Mouse (Mus musculus): ENCODE measurements around the gene Bcl2l11. TPM values are rescaled to one million over a fixed set of nuclear protein-coding genes. Genes with fewer than 3 reads are reported as not detected.
A peak's percentile ranks its signal among the peaks of the same experiment; 100 is the strongest.

The Bcl2l11 gene
- polyA plus RNA-seq, 1 experiment: 4.6 TPM

DNA sequence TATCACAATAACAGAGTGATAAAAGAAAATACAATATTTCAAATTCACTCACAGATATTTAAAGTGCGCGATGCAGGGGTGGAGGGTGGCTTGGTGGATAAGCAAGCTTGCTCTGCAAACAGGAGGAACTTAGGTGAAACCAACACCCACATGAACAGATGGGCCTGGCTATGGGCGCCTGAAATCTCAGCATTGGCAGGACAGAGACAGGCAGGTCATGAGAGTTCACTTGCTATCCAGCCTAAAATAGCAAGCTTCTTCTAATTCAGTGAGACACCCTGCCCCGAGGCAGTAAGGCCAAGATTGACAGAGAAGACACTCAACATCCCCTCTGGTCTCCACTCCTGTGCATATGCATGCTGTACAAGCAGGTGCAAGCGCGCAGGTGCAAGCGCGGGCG, 23.8 kb upstream of the Bcl2l11 start:
- TF ChIP-seq CTCF (IDR thresholded peaks at IDR 0.05; ENCODE audit: extremely low read depth, insufficient read depth, low read length) (no peak), POLR2A (IDR thresholded peaks at IDR 0.05; ENCODE audit: extremely low read depth, insufficient read depth, low read length) (no peak)
- Histone ChIP-seq H3K27ac (ENCODE audit: insufficient read depth, low read length) (no peak overlapping the region), H3K4me1 (ENCODE audit: control insufficient read depth, insufficient read depth, low read length) (no peaks in the 10 kb centered on the region), H3K4me3 (ENCODE audit: insufficient read depth, low read length) (no peak overlapping the region)

DNA sequence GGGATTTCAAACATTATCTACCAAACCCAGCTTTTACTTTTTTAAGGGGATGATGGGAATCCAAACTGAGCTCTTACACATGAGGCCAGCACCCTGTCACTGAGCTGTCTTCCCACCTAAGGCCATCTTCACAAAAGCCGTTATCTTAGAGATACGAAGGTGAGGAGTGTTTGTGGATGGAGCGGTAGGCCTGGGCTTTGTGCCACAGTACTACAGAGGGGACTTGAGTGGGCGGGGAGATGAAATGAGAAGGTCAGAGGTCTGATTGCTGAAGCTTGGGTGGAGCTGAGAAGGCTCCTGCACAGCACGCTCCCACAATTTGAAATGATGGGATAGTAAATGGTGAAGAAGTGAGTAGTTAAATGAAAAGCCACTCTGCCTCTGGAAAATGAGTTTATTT, 21.0 kb upstream of the Bcl2l11 start:
- H3K4me3 ChIP-seq (ENCODE audit: insufficient read depth, low read length): no peak overlapping the region
- H3K27ac ChIP-seq (ENCODE audit: insufficient read depth, low read length): no peak overlapping the region
- H3K4me1 ChIP-seq (ENCODE audit: control insufficient read depth, insufficient read depth, low read length): no peaks in the 10 kb centered on the region
- no peak for TF ChIP-seq CTCF (IDR thresholded peaks at IDR 0.05; ENCODE audit: extremely low read depth, insufficient read depth, low read length)
- no peak for TF ChIP-seq POLR2A (IDR thresholded peaks at IDR 0.05; ENCODE audit: extremely low read depth, insufficient read depth, low read length)

DNA sequence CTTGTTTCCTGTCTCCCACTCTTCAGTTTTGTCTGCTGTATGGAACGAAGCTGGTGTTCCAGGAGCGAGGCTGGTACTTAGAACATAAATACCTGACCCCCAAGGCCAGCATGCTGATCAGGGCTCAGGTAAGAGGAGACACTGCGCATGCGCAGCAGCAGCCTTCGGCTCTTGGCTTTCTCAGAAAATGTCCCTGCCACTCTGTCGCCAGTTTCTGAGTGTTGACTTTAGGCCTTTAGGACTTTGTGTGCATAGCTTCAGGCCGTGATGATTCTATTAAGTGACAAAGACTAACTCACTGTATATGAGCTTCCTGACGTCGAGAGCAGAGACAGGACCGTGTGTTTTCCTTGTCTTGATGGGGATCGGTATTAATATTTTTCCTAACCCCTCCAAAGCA, 20.2 kb upstream of the Bcl2l11 start:
- H3K4me3 ChIP-seq (ENCODE audit: insufficient read depth, low read length): no peak overlapping the region
- no peak for TF ChIP-seq POLR2A (IDR thresholded peaks at IDR 0.05; ENCODE audit: extremely low read depth, insufficient read depth, low read length)
- no peak for TF ChIP-seq CTCF (IDR thresholded peaks at IDR 0.05; ENCODE audit: extremely low read depth, insufficient read depth, low read length)
- no peaks in the 10 kb centered on the region for H3K4me1 ChIP-seq (ENCODE audit: control insufficient read depth, insufficient read depth, low read length)
- no peak overlapping the region for H3K27ac ChIP-seq (ENCODE audit: insufficient read depth, low read length)

DNA sequence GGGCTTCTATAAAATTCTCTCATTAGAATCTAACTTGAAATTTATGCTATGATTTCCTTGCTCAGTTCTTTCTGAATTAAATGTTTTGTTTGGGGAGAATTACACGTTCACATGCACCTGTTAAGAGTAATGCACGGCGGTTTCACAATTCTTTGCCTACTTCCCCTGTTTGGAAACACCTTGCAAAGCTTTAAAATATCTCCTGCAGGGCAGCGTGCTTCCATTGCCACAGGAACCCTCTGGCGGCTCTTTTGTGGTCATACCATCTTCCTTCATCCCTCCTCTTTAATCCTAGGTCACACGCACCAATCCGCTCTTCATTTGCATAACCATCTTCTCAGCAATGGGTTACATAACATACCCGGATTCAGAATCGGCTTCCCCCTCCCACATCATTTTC, 14.3 kb upstream of the Bcl2l11 start:
- Histone ChIP-seq H3K27ac (ENCODE audit: insufficient read depth, low read length) (no peak overlapping the region), H3K4me1 (ENCODE audit: control insufficient read depth, insufficient read depth, low read length) (no peaks in the 10 kb centered on the region), H3K4me3 (ENCODE audit: insufficient read depth, low read length) (no peak overlapping the region)
- TF ChIP-seq POLR2A (IDR thresholded peaks at IDR 0.05; ENCODE audit: extremely low read depth, insufficient read depth, low read length): no peak
- no peak for TF ChIP-seq CTCF (IDR thresholded peaks at IDR 0.05; ENCODE audit: extremely low read depth, insufficient read depth, low read length)

DNA sequence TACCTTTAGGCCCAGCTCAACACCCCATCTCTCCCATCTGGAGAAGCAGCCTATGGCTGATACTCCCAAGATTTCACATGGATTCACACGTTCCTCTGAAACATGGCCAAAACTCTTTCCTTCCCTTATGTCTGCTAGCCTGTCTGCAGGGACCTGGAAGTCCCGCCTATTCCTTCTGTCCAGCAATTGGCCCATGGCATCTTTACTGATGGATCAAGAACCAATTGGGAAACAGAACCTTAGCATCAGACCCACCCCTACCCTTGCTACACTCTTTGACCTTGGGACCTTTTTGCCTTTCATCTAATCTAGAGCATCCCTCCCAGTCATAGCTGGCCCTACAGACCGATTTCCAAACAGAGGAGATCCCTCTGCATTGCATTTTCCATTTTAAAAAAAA, 11.2 kb upstream of the Bcl2l11 start:
- H3K4me3 ChIP-seq (ENCODE audit: insufficient read depth, low read length): no peak overlapping the region
- H3K27ac ChIP-seq (ENCODE audit: insufficient read depth, low read length): no peak overlapping the region
- H3K4me1 ChIP-seq (ENCODE audit: control insufficient read depth, insufficient read depth, low read length): no peaks in the 10 kb centered on the region
- no peak for TF ChIP-seq CTCF (IDR thresholded peaks at IDR 0.05; ENCODE audit: extremely low read depth, insufficient read depth, low read length)
- TF ChIP-seq POLR2A (IDR thresholded peaks at IDR 0.05; ENCODE audit: extremely low read depth, insufficient read depth, low read length): no peak

DNA sequence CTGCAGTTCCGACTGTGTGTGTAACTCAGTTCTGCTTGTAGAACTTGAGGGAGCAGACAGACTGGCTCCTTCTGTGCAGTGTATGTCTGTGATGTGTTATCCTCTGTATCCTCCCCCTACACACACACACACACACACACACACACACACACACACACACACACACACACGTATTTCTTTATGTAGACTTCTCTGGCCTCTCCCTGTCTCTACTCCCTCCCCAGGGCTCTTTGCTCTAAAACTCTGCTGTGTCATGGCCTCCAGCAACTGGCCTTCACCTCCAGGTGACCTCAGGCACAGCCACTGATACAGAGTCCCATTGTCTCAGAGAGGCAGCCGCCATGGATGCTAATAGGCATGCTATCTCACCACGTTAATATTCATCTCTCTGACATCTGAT, 10.3 kb upstream of the Bcl2l11 start:
- Histone ChIP-seq H3K4me3 (ENCODE audit: insufficient read depth, low read length) (no peak overlapping the region), H3K27ac (ENCODE audit: insufficient read depth, low read length) (no peak overlapping the region), H3K4me1 (ENCODE audit: control insufficient read depth, insufficient read depth, low read length) (no peaks in the 10 kb centered on the region)
- no peak for TF ChIP-seq CTCF (IDR thresholded peaks at IDR 0.05; ENCODE audit: extremely low read depth, insufficient read depth, low read length)
- TF ChIP-seq POLR2A (IDR thresholded peaks at IDR 0.05; ENCODE audit: extremely low read depth, insufficient read depth, low read length): no peak

DNA sequence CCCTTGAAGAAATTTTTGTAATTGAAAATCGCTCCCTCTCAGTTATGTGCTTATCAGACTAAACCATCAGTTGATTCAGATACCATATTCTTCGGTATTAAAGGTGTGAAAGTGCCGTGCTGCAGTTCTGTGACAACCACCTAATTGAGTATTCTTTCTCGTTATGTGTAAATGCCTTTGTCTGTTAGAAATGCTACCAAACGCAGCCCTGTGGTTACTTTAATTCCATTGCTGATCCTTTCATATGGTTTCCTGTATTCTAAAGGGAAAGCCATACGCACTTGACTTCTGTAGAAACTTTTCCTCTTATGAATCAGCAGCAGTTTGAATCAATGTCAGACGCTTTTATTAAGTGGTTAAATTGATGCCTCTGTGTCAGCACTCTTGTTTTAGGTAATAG, 8.2 kb upstream of the Bcl2l11 start:
- H3K27ac ChIP-seq (ENCODE audit: insufficient read depth, low read length): no peak overlapping the region
- no peak overlapping the region for H3K4me3 ChIP-seq (ENCODE audit: insufficient read depth, low read length)
- no peaks in the 10 kb centered on the region for H3K4me1 ChIP-seq (ENCODE audit: control insufficient read depth, insufficient read depth, low read length)
- TF ChIP-seq CTCF (IDR thresholded peaks at IDR 0.05; ENCODE audit: extremely low read depth, insufficient read depth, low read length) (no peak), POLR2A (IDR thresholded peaks at IDR 0.05; ENCODE audit: extremely low read depth, insufficient read depth, low read length) (no peak)

DNA sequence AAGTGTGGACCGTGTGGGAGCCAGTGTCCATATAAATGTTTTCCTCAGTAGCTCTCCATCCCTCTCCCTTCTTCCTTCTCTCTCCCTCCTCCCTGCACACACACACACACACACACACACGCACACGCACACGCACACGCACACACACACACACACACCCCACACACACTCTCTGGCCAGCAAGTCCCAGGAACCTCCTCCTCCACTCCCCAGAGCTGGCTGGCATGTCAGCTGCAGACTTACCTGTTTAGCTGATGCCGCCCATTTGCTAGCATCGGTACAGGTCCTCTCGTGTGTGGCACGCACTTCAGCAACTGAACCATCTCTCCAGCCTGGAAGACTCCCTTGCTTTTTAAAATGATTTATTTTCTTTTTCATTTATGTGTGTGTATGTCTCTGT, 6.9 kb upstream of the Bcl2l11 start:
- TF ChIP-seq CTCF (IDR thresholded peaks at IDR 0.05; ENCODE audit: extremely low read depth, insufficient read depth, low read length) (no peak), POLR2A (IDR thresholded peaks at IDR 0.05; ENCODE audit: extremely low read depth, insufficient read depth, low read length) (no peak)
- H3K27ac ChIP-seq (ENCODE audit: insufficient read depth, low read length): no peak overlapping the region
- no peaks in the 10 kb centered on the region for H3K4me1 ChIP-seq (ENCODE audit: control insufficient read depth, insufficient read depth, low read length)
- H3K4me3 ChIP-seq (ENCODE audit: insufficient read depth, low read length): no peak overlapping the region

DNA sequence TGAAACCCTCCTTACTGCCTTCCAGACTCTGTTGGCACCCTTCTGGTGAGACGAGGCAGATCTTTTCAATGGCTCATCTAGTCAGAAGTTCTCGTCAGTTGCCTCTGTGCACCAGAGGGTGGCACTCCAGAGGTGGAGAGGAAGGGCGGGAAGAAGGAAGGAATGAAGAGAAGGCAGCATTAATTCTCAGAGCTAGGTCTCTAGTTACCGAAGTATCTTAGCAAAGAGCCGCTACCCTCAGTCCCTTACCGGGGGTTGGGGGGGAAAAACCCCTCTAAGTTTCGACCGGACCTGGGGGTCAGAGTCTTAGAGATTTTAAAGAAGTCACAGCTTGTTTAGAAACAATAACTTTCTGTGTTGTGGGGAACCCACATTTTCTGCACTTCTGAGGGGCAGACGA, 3.3 kb upstream of the Bcl2l11 start:
- peaks cover 4% of the 10 kb centered on the region for H3K4me1 ChIP-seq (ENCODE audit: control insufficient read depth, insufficient read depth, low read length)
- H3K4me3 ChIP-seq (ENCODE audit: insufficient read depth, low read length): no peak overlapping the region
- H3K27ac ChIP-seq (ENCODE audit: insufficient read depth, low read length): no peak overlapping the region
- TF ChIP-seq CTCF (IDR thresholded peaks at IDR 0.05; ENCODE audit: extremely low read depth, insufficient read depth, low read length): peak; percentile 87
- TF ChIP-seq POLR2A (IDR thresholded peaks at IDR 0.05; ENCODE audit: extremely low read depth, insufficient read depth, low read length): no peak

DNA sequence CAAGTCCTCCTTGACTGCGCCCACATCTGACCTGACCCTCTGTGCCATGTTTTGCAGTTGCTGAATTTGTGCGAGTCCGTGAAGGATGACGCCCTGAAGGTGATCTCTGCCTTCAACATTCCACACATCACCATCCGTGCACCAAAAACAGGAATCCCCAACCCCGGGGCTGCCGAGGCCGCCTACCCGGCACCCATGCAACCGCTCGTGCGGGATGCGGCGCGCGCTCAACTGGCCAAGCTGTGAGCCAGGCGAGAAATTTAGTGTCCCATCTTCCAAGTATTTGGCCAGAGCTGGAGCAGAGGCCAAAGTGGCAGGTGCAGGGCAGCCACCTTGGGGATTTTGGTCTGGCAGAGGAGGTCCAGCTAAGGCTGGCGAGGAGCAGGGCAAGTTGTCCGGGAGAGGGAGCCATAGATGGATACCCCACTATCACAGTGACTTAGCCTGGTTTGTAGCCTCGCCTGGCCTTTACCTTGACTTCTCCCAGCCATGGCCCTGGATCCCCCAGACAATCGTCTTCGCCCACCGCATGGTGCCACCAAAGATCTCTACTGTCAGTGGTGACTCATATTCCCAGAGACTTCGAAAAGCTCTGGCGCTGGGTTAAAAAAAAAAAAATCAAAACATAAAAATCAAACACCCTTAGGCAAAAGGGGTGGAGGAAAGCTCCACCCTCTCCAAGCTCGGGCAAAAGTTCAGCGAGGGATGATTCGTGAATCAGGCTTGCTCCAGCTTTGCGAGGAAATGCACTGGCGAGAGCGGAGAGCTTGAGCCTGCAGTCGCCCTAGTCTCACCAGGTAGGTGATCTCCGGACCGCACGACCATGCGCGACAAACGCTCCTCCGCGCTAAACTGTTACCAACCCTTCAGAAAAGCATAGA, 2.7 kb upstream of the Bcl2l11 start:
- TF ChIP-seq CTCF (IDR thresholded peaks at IDR 0.05; ENCODE audit: extremely low read depth, insufficient read depth, low read length): 0 out of 2 replicates have a peak, but pooled peaks have one; percentile 1
- no peak for TF ChIP-seq POLR2A (IDR thresholded peaks at IDR 0.05; ENCODE audit: extremely low read depth, insufficient read depth, low read length)
- H3K4me3 ChIP-seq (ENCODE audit: insufficient read depth, low read length): no peak overlapping the region
- peaks cover 4% of the 10 kb centered on the region for H3K4me1 ChIP-seq (ENCODE audit: control insufficient read depth, insufficient read depth, low read length)
- H3K27ac ChIP-seq (ENCODE audit: insufficient read depth, low read length): no peak overlapping the region

All from cortical plate, adult 2 months (tissue).